Mouse (Mus musculus) bone marrow, adult 2 months (tissue): ENCODE results near the gene Fam117a. TPM values are rescaled to one million over a fixed set of nuclear protein-coding genes. Genes with fewer than 3 reads are reported as not detected.
A peak's percentile ranks its signal among the peaks of the same experiment; 100 is the strongest.

Source experiments
- H3K27ac ChIP-seq: fragments of 200-500 bp; 2 replicates; pipeline ENCODE4 v1.5.1; 2012; ENCODE audit warnings: low read depth, mild to moderate bottlenecking, control low read depth, inconsistent platforms, low read length; ENCODE audit not compliant: control insufficient read depth, poor library complexity, insufficient read depth
- H3K4me1 ChIP-seq: fragments of 200-500 bp; 2 replicates; pipeline ENCODE4 v1.6.1; 2011; ENCODE audit warnings: low read length; ENCODE audit not compliant: control insufficient read depth, insufficient read depth
- H3K4me3 ChIP-seq: fragments of 200-500 bp; replicated peaks from 2 replicates; pipeline ENCODE3; 2011; ENCODE audit warnings: mild to moderate bottlenecking, low read depth, low read length, control low read depth; ENCODE audit not compliant: control insufficient read depth
- CTCF ChIP-seq: fragments of 200-500 bp; IDR thresholded peaks from 2 replicates; pipeline ENCODE4 v1.5.1; 2011; ENCODE audit warnings: low read length, control low read depth; ENCODE audit not compliant: control insufficient read depth, insufficient read depth
- POLR2A ChIP-seq: fragments of 200-500 bp; IDR thresholded peaks from 2 replicates; pipeline ENCODE4 v1.6.1; 2011; ENCODE audit warnings: low read depth, mild to moderate bottlenecking, control low read depth, low read length, borderline replicate concordance; ENCODE audit not compliant: control insufficient read depth
- WGBS: fragments of 180-500 bp; shearing (Covaris S2); methylation state at CpG from one replicate; pipeline ENCODE4 v1.1.7; 2018; 5-methylcytosine and 5-hydroxymethylcytosine counted together
- polyA plus RNA-seq: library from polyadenylated mRNA; stranded (reverse); fragments of >200 nt; gene quantifications from 2 replicates; pipeline ENCODE4 v1.2.4, GENCODE M21; 2011; ENCODE audit warnings: low replicate concordance; ENCODE audit not compliant: missing spikeins, insufficient read depth, insufficient read length

The Fam117a gene
- polyA plus RNA-seq, 1 experiment = 178 TPM

- Histone ChIP-seq H3K27ac (no peak overlapping the region; the same call in 1 of the 2 replicates), H3K4me1 (peaks cover 10% of the 10 kb centered on the region), H3K4me3 (no peak overlapping the region)
- TF ChIP-seq POLR2A (no peak), CTCF (no peak)
- 65% methylated on average over 6 of the region's 6 CpGs for WGBS
These were observed 13.5 kb downstream of the Fam117a start for GRCm38 (mm10) chr11:95350289-95350688.

- Histone ChIP-seq H3K27ac (peak overlapping the region; percentile 18), H3K4me1 (peaks cover 11% of the 10 kb centered on the region), H3K4me3 (no peak overlapping the region)
- 65% methylated on average over 3 of the region's 3 CpGs for WGBS
- TF ChIP-seq POLR2A (no peak), CTCF (no peak)
These were observed 14.1 kb downstream of the Fam117a start for GRCm38 (mm10) chr11:95350960-95351359.

GRCm38 (mm10) chr11:95352686-95353085 lies 15.9 kb downstream of the Fam117a start:
- TF ChIP-seq CTCF (no peak), POLR2A (no peak)
- Histone ChIP-seq H3K4me1 (peaks cover 18% of the 10 kb centered on the region), H3K4me3 (no peak overlapping the region), H3K27ac (peak overlapping the region; percentile 65; the same call in 1 of the 2 replicates)
- WGBS = 44% methylated on average over 2 of the region's 2 CpGs

GRCm38 (mm10) chr11:95353226-95353625 lies 16.4 kb downstream of the Fam117a start:
- Histone ChIP-seq H3K4me1 (peaks cover 21% of the 10 kb centered on the region), H3K27ac (peak overlapping the region; percentile 65), H3K4me3 (no peak overlapping the region)
- TF ChIP-seq POLR2A (no peak), CTCF (no peak)
- 16% methylated on average over 9 of the region's 9 CpGs for WGBS

- peak overlapping the region; percentile 43 for H3K4me3 ChIP-seq
- H3K27ac ChIP-seq = peak overlapping the region; percentile 60; the same call in 1 of the 2 replicates
- TF ChIP-seq POLR2A (no peak), CTCF (no peak)
- WGBS = 28% methylated on average over 14 of the region's 14 CpGs
- H3K4me1 ChIP-seq = peaks cover 22% of the 10 kb centered on the region
These were observed 17.6 kb downstream of the Fam117a start for GRCm38 (mm10) chr11:95354228-95354944.

GRCm38 (mm10) chr11:95354945-95355660 lies 18.3 kb downstream of the Fam117a start:
- Histone ChIP-seq H3K27ac (peak overlapping the region; percentile 95), H3K4me3 (peak overlapping the region; percentile 61), H3K4me1 (peaks cover 22% of the 10 kb centered on the region)
- no peak for TF ChIP-seq POLR2A
- TF ChIP-seq CTCF = no peak
- 17% methylated on average over 12 of the region's 12 CpGs for WGBS

GRCm38 (mm10) chr11:95355661-95356011 lies 18.8 kb downstream of the Fam117a start:
- TF ChIP-seq POLR2A = no peak
- no peak for TF ChIP-seq CTCF
- Histone ChIP-seq H3K4me3 (peak overlapping the region; percentile 61), H3K27ac (peak overlapping the region; percentile 95), H3K4me1 (peaks cover 22% of the 10 kb centered on the region)
- WGBS = 49% methylated on average over 5 of the region's 5 CpGs

- Histone ChIP-seq H3K4me3 (peak overlapping the region; percentile 64), H3K27ac (peak overlapping the region; percentile 95), H3K4me1 (peaks cover 21% of the 10 kb centered on the region)
- no peak for TF ChIP-seq CTCF
- no peak for TF ChIP-seq POLR2A
- 43% methylated on average over 7 of the region's 7 CpGs for WGBS
These were observed 19.2 kb downstream of the Fam117a start for GRCm38 (mm10) chr11:95356039-95356438.
